8 mouse cellular contexts compared by ENCODE assay signal in the genomic region with DNA sequence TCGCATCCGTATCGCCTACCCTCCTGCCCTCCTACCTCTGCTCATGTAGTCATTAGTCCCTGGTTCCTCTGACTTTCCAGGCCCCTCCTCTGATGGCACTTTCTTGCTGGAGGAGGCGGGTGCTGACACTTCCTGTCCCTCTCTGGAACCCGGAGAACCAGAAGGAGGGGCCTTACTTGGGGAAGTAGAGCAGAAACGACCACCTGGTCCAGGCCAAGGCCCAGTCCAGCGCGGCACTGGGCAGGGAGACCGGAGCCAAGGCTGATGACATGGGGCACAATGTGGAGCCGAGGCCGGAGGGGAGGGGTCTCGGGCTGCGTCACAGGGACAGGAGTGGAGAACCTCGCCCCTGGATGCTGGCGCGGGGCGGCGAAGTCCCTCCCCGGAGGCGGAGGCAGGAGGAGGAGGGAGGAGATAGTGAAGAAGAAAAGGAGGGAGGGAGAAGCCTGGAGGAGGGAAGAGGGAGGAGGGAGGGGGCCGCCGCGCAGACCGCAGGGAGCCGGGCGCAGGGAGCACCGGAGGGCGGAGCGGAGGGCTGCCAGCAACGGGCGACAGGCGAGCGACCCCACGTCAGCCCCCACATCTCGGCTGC. TPM values are rescaled to one million over a fixed set of nuclear protein-coding genes. Genes with fewer than 3 reads are reported as not detected.
DNase-seq lines count a peak whose midpoint lies in the region; ATAC-seq and TF ChIP-seq lines count a peak whose summit lies in the region.

Gene Tmem240 (plus strand): TSS at position 451 of the 592 bp plus-strand sequence.

- peak within 1 kb of the TSS; percentile 83 for H3K4me3 ChIP-seq in hindbrain, postnatal 0 days (ENCODE audit: low read length)
- H3K4me3 ChIP-seq in left cerebral cortex, adult 2 months, result peak within 1 kb of the TSS; percentile 59

- peak; percentile 80 for DNase-seq in T-cell, adult 2 months (ENCODE audit: low spot score)
- DNase-seq in cerebellum, postnatal 36 days, result peak; percentile 92 to 97
- peak; percentile 88 for DNase-seq in gastrocnemius, adult 18-20 months (ENCODE audit: low spot score)
- peak; percentile 95 for DNase-seq in hindbrain, postnatal 0 days (ENCODE audit: low spot score)
- peak; percentile 88 to 89 for DNase-seq in left cerebral cortex, adult 2 months (ENCODE audit: extremely low spot score in 1 of 2, low spot score in 2 of 2)
- DNase-seq in right cerebral cortex, adult 2 months (ENCODE audit: low spot score in 2 of 2), result peak; percentile 87 to 88
- DNase-seq in urinary bladder, postnatal 14 days (ENCODE audit: low spot score), result peak; percentile 90

- TF ChIP-seq CTCF in hindbrain, postnatal 0 days (IDR thresholded peaks at IDR 0.05; ENCODE audit: low read depth), result no peak
- no peak for TF ChIP-seq CTCF in left cerebral cortex, adult 2 months (IDR thresholded peaks at IDR 0.05)

- H3K36me3 ChIP-seq in hindbrain, postnatal 0 days (ENCODE audit: insufficient read depth, low read length), result peaks cover 7% of the 10 kb centered on the region; the same call in 1 of the 2 replicates

- intact Hi-C loops in left cerebral cortex, adult 2 months (cut with DNase I), result loop anchor here (2.0 kb wide), 1 partner anchor 30 kb away; the partner anchor contains the start of gene Ssu72

- under 1% methylated on average over 26 of the region's 35 CpGs for WGBS in hindbrain, postnatal 0 days

- no peaks in the 10 kb centered on the region for H3K27me3 ChIP-seq in hindbrain, postnatal 0 days (ENCODE audit: insufficient read depth, low read length)

- peaks cover 8% of the 10 kb centered on the region; the same call in 1 of the 2 replicates for H3K4me1 ChIP-seq in hindbrain, postnatal 0 days (ENCODE audit: insufficient read depth, low read length)

- ATAC-seq in hindbrain, postnatal 0 days, result peak; percentile 93
- peak; percentile 89 for ATAC-seq in megakaryocyte, adult 5-6 weeks (ENCODE audit: poor library complexity, severe bottlenecking)

- peak within 1 kb of the TSS; percentile 89 for H3K4me2 ChIP-seq in hindbrain, postnatal 0 days (ENCODE audit: low read depth, low read length)

- peak within 1 kb of the TSS; percentile 95 for H3K9ac ChIP-seq in hindbrain, postnatal 0 days (replicated peaks; ENCODE audit: low read length)

- H3K27ac ChIP-seq in hindbrain, postnatal 0 days, result peak within 1 kb of the TSS; percentile 98
- H3K27ac ChIP-seq in left cerebral cortex, adult 2 months, result peak within 1 kb of the TSS; percentile 93

- no peaks in the 10 kb centered on the region for H3K9me3 ChIP-seq in hindbrain, postnatal 0 days (ENCODE audit: low read length)

RNA-seq across cellular contexts. Expression of gene Tmem240, which starts in this region (rescaled TPM):
- total RNA-seq in gastrocnemius, adult 18-20 months (2021), result under 1 TPM; 0.07 to 0.25 TPM
- 73.3 and 82.2 TPM in 2 replicates for total RNA-seq in hindbrain, postnatal 0 days (2014; rRNA removed)
- polyA plus RNA-seq in hindbrain, postnatal 0 days (2015; fragmentation: Nextera tagmentation; extraction: Ambion mirVana), result 31.0 and 33.6 TPM in 2 replicates
- 10 to 100 TPM; 54.0 to 57.0 TPM for total RNA-seq in left cerebral cortex, adult 2 months (2021)
- total RNA-seq in megakaryocyte, adult 5-6 weeks (2015), result 0.09 and 0.30 TPM in 2 replicates
- 0.18 TPM in 1 of 2 replicates, not detected in the other for total RNA-seq in megakaryocyte, adult 5-6 weeks (2017)

Comparison
In these comparisons a context has a peak if more than half of its experiments do, and no peak if none do; other contexts are left out.
1. Peak in every context shown above with its lines: DNase-seq, ATAC-seq, H3K4me3 ChIP-seq and H3K27ac ChIP-seq.
2. RNA of gene Tmem240 (total RNA-seq): 73.3 to 82.2 TPM in hindbrain, postnatal 0 days and 54.0 to 57.0 TPM in left cerebral cortex, adult 2 months; 0.07 to 0.25 TPM in gastrocnemius, adult 18-20 months and 0.09 to 0.30 TPM in megakaryocyte, adult 5-6 weeks; every median in the first group is over 10 times any median in the second.
3. Peak in DNase-seq in gastrocnemius, adult 18-20 months; RNA of the gene not detected or under 1 TPM.
4. Peak in ATAC-seq in megakaryocyte, adult 5-6 weeks; RNA of the gene not detected or under 1 TPM.